Mouse (Mus musculus) urinary bladder, postnatal 10 days (tissue): ENCODE data around the gene Trp73.

ENCODE experiments used
- DNase-seq: peaks from one replicate; pipeline ENCODE4 v3.0.0; 2022; ENCODE audit warnings: low spot score

Gene Trp73

DNA sequence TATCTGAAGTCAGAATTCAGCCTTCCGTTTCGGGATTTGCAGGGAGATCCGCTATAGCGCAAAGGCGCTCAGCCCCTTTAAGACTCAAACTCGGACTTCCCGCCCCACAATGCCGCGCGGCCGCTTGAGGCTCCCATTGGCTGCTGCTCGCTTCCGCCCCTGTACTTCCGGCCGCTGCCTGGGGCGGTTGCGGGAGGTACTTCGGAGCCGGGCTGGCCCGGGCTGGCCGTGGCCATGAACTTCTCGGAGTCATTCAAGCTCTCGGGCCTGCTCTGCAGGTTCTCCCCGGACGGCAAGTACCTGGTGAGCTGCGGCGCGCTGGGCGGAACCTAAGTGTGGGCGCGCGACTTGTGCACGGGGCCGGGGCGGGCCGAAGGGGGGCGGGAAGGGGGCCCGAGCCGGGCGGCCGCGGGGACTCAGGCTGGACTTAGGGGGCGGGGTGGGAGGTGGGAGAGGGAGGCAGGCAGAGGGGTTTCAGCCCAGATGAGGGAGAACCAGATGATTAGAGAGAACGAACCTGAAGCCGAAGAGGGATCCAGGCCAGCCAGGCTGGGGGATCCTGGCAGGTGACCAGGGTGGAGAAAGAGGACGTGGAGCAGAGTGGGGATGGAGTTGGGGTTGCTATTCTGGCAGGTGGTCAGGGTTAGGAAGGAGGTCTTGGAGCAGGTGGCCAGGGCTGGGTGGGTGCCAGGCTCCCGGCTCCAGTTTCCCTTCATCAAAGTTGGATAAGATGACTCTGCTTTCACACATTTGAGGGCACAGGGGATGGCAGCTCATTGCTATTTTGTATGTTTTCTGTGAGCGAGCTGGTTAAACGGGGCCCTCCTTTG, 2.4 kb upstream of the Trp73 start, which contains the start of gene Wrap73:
TSS of gene Wrap73 (plus strand) at position 162 of the 830 bp plus-strand sequence.
- peak; percentile 59 for DNase-seq

DNA sequence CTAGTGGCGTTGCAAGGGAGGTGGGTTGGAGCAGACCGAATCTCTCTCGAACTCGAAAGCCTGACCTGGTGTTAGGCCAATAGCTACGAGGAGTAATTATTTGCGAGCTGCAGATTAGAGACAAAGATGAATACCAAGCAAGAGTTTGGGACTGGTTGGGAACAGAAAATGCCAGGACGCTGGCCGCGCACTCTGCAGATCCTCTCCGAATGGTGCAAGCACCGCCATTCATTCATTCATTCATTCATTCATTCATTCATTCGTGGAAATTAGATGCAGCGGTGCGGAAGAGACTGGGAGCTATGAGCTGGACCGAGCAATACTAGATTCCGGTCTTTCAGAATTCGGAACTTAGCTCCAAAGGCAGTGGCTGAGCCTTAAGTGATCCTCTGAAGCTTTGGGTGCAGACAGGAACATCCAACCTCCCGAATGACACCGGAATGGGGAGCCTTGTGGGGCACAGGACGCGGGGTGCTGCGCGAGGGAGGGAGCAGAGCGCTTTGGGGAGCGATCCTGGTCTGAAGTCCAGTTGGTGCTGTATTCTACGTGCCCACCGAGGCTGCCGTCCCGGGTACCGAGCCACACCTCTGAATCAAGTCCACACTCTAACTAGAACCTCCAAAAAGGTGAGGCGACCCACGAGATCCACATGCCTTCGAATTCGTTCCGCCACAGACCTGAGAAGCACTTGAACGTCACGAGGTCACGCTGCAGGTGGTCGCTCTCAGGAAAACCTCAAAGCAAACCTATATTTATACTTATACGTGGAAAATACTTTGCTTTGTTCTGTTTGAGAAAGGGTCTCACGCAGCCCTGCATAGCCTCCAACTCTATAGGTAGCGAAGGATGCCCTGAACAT, 1.2 kb upstream of the Trp73 start:
- no peak for DNase-seq

DNA sequence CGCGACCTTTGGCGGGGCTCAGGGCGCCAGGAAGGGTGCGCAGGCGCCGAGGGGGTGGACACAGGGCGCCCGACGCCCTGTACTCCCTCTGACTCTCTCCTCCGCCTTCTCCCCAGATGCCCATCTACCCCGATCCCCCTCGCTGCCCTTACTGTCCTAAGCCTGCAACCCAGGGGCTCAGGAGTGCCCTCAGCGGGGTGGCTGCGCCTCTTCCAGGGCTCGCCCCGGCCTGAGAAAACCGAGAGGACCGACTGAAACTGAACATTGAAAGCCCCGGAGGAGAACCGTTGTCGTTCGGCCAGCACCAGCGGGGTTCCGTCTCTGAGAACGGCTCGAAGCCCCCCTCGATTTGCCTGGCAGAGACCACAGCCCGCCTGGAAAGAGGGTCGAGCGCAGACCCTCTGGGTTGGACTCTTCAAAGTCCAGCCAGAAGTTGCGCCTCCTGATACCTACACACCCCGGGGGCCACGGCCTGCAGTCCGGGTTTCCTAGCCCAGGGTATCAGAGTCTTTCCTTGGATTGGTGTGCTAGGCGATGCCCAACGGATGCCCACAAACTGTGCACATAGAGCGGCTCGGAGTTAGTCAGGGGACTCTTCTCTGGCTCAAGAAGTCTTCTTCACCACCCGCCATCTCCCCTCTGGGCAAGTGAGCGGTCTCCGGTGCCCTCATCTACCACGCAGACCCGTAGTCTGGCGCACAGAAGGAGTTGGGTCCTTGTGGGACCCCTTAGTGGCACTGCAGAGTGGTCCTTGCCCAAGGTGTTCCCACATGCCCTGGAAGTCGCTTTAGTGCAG, 403 bp upstream of the Trp73 start:
- no peak for DNase-seq

DNA sequence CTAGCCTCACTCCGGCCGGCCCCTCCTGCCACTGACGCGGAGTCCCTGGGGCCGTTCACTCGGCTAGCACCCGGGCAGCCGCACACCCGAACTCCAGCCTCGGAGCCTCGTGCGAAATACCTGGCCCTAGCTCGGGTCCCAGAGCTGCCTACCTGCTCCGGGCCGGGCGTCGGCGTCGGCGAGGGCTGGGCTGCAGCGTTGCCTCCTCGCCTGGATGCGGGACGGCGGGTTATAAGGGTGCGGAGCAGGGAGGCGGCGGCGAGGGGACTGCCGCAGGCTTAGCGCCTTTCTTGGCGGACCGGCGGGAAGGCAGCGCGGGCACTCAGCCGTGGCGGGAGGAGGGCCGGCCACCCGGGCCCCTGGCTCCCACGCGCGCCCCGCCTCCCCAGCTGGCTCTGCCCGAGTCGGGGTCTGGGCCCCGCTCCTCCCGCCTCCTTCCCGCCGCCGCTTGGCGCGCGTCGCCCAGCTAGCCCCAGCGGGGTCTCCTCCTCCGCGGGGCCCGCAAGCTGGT, 282 bp downstream of the Trp73 start:
- DNase-seq: no peak

DNA sequence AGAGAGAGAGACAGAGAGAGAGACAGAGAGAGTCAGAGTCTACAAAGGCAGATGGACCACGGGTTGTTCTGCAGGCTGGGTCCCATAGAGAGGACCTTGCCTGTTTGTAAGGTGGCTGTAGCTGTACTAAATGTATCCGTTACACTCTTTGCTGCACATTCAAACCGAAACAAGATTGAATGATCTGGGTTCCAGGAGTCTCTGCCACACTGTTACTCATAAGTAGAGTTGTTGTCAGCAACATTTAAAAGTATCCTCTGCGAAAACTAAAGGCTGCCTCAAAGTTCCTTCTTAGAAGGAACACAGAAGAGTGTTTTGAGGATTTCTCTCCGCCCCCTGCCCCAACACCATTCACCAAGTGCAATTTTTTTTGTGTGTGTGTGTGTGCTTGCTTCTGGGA, 2.9 kb downstream of the Trp73 start:
- no peak for DNase-seq

DNA sequence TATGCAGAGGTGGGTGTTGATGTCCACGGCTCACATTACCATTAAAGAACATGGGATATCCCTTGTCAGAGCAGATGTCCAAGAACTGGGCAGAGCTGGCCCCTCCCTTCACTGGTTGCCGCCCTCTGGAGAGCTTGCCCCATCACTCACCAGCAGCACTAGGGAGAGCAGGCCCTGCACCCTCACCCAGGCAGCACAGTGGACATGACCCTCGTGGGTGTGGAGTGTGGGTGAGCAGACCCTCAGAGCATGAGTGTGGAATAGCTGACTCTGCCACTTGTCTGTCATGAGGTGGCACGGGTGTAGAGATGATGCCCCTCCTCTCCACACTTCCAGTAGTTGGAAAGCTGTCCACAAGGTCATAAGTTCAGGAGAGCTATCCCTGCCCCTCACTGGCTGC, 5.2 kb downstream of the Trp73 start:
- DNase-seq: no peak

DNA sequence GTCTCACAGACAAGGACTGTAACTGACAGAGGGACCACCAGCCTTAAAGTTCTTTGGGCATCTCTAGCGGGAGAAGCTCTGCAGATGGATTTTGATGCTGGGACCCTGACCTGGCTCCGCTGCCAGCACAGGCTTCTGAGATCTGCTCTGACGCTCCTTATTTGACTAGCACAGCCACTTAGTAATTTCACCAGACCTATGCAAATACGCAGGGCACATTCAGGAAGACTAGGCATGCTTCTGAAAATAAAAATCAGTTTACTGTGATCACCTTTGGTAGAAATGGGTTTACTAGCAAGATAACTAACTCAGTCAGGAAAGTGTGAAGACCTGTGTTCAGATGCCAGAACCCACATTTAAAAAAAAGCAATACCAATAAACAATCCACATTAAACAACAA, 8.1 kb downstream of the Trp73 start:
- DNase-seq: no peak

DNA sequence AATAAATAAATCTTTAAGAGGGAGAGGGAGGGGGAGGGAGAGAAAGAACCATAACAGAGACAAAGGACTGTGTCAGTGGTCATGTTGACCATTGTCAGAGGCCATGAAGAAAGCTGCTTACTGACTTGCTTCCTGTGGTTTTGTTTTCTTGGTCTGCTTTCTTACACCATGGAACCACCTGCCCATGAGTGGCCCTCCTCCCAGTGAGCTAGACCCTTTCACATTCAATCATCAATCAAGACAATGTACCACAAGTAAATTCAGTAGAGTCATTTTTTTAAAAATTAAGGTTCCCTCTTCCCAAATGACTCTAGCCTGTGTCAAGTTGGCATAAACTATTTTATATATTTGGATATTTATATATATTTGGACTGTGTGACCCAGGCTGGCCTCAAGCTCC, 10.1 kb downstream of the Trp73 start:
- no peak for DNase-seq

DNA sequence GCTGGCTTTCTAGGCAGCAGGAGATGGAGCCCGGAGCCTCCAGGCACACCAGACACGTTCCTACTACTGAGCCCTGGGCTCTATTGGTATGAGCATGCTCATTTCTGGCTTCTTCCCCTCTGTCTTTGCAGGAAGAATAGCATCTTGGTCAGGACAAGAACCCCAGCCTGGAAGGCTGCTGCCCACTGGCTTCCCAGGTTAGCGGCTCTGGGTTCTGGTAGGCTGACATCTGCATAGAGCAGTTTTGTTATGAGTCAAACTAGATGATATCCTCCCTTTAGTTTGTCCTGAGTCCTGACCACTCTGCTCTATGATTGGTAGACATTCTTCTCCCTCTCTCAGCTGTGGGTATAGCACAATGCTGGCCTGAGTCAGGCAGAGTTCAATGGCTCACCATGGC, 12.7 kb downstream of the Trp73 start:
- no peak for DNase-seq

DNA sequence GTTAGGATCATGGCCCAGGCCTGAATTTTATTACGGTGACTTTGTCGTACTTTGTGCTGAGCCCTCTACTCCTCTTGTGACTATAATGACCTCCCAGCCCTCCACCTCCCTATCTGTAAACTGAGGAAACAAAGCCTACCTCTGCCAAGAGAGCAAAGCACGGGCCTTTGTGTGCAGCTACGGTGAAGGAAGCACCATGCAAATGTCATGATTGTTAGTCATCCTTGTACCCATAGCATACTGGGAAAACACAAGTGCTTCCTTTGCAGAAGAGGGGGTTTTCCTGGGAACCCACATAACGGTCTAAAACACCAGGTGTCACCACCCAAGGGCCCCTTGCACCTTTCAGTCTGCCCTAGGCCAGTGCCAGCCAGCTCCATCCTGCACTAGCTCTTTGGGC, 14.8 kb downstream of the Trp73 start:
- no peak for DNase-seq

DNA sequence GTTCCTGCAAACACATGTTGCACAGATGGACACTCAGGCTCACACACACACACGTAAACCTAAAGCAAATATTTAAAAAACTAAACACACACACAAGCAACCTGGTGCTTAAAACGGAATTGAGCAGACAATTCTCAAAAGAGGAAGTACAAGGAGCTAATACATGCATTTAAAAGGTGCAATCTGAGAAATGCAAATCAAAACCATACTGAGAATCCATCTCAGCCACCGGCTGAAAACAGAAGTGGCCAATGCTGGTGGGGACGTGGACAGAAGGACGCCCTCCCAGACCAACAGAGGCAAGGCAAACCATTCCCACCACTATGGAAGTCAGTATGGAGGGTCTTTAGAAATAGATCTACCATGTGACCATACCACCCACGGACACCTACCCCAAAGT, 16.5 kb downstream of the Trp73 start:
- no peak for DNase-seq

DNA sequence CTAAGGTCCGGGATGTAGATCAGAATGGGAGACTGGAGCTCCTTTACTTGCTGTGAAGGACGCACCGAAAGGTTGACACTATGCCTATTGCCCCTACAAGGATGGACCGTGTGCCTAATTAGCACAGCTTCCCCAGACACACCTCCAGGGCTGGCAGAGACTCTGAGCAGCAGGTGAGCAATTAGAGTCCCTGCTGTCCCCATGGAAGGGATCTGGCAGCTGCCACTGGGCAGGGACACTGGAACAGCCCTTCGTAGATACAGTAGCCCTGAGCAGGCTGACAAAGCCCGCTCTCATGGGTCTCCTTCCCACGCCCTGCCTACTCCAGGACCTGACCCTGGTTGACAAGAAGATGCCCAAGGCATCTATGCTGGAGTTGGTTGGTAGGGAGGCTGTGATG, 17.6 kb downstream of the Trp73 start:
- DNase-seq: no peak

DNA sequence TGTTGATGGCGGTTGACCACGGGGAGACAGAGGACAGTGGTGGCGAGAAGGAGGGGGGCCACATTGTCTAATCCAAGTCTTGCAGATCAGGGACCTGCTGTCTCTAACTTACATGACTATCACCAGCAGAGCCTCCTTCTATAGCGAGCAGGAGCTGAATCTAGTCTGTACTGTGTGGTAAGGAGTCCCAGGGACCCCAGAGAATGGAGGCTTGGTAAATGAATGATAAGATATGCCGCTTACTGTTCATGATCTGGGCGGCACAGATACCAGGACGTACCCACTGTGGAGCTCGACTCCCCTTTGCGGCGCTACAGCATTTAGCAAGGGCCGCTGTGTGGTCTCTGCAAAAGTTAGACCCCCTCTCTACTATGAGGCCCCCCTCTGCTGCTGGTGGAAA, 18.2 kb downstream of the Trp73 start:
- DNase-seq: no peak

DNA sequence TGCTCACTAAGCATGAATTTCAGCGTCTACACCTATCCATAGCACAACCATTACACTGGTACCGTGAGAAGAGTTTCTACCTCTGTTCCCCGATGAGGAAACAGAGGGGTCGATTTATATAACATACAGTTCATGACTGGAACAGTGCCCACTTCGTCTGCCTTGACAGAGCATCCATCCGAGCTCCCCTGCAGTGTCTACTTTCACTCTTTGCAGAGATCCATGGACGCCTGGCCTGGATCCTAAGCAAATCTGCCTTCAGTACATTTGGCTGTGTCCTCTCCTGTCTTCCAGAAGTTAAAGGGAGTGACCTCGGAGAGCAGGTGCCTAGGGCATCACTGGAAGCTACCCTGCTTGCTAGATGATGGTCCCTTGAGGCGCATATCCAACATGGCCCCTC, 20.8 kb downstream of the Trp73 start:
- no peak for DNase-seq

DNA sequence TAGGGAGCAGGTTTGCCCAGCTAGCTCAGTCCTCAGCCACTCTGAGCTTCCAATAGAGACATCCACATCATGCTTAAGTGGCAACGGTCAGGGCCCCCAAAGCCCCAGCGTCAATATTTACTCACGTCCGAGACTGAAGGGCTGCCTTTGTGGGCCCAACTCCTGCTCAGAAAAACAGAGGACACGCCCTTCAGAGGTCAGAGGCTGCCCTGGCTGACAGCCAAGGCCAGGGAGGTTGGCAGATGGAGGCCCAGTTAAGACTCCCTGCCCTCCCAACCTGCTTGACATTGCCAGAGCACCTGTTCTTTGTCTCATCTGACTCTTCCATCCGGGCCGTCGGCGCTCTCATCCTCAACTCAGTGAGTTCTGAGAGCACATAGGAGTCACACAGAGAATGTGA, 21.2 kb downstream of the Trp73 start:
- DNase-seq: no peak

DNA sequence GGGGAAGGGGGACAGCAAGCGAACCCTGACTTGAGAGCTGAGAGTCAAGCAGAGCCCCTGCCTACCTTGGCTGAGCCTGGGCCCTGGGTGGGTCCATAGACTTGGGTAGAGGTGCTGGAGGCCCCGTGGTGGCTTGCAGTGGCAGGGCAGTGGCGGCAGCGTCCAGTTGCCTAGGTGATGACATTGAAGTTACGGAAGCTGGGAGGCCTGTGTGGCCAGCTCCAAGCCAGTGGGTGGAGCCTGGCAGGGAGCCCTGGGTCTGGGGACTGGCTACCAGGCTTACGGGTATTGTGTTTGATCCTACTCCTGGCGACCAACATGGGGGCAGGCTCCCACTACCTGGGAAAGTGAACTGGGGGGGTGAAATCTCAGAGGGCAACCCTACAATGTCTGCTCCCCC, 23.6 kb downstream of the Trp73 start:
- DNase-seq: no peak

DNA sequence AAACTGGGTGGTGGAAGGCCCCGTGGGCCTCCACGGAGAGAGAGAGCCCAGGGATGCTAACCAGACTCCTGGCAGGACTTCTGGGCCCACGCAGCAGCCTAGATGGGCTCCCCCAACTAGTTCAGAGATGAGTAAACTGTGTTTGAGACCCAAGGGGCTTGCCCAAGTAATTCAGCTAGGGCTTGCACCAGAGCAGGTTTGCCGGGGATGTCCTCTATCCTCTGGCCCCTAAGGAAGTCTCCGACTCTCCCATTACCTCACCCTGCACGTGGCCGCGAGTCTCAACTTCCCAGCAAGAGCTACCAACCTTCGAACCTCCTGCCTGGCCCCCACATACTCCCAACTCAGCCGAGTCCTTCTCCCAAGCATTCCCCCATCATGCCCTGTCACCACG, 30.2 kb downstream of the Trp73 start:
- DNase-seq: no peak

DNA sequence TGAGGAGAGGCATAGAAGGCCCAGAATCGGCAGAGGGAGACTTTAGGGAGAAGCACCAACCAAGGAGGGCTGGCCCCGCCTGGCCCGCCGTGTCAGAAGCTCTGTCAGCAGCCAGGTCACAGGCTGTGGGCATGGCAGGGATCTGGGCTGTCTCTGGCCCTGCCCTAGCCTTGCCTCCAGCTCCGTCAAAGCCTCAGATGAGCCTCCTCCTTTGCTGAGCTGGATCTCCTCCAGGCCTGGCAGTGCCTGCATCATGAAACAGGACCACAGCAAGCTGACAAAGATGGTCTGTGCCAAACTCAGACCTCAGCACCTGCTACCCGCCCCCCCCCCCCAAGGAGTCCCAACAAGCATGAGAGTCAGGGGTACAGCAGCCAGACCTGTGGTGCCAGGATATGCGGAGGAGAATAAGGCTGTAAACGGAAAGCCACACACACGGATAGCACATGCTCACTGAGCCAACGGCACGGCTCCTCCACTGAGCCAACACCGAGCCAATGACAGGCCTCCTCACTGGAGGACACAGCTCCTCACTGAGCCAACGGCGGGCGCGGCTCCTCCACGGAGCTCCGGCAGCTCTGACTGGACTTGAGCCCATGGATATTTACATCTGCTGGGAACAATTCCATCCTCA, 30.7 kb downstream of the Trp73 start:
- no peak for DNase-seq

DNA sequence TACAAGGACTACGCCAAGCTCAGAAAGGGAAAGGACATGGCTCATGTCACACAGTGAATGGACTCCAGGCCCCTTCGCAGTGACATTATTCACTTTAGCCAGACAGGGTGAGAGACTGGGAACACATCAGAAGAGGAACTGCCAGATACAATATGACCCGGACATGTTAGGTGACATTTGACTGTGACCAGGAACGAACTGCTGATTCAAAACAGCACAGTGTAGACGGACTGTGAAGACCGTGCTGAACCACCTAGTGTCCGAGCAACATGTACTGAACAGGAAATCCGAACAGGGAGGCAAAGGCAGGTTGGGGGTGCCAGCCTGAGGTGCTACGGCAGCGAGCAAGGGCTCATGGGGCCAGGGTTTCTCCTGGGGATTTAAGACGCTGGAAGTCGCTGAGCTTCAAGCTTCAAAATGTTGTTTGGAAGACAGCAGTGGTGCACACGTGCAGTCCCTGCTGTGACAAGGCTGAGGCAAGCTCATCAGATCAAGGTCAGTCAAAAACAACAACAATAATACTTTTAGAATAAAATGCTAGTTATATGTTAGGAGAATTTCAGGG, 33.4 kb downstream of the Trp73 start:
- DNase-seq: no peak

DNA sequence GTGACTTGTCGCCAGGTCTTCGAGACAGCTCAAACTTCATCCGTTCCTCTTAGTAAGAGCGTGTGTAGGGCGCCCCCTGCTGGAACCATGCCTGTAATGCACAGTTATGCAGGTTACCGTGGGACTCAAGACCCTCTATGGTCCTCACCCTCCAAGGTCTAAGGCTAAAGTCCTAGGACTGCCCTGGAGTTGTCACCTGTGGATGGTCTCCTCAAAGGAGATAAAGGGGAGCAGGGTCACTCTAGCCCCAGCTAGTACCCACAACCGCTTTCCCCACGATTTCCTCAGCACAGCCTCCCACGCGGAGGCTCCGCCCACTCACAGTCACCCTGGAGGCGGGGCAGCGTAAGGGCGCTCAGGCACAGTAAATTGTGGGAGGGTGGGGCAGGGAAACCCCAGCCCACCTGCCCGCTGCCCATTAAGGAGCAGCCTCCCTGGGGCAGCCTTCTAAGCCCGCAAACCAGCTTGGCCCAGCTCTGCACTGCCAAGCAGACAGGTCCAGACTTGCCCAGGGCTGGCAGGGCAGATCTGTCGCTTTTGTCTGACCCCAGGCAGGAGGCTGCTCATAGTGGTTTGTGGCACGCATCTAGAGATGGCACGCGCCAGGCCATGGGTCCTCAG, 34.5 kb downstream of the Trp73 start:
- DNase-seq: no peak

DNA sequence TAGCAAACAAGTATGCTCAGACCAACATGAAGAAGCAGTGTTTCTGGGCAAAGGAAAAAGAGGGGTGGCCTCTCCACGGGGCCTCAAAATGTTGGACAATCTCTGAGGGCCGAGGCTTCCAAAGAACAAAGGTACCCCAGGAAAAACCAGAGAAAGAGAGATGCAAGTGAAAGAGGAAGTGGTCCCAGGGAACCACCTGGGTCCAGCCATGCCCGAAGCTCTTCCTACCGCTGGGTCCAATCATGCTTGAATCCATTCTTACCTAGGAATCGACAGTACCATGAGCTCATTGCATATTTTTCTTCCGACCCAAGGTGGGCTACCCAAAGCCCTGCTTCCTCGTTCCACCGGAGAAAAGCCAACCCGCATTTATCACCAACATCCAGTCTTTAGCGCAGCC, 36.1 kb downstream of the Trp73 start:
- DNase-seq: no peak
